Mouse (Mus musculus): ENCODE data around the gene Sgpp1. TPM values are rescaled to one million over a fixed set of nuclear protein-coding genes. Genes with fewer than 3 reads are reported as not detected.
A peak's percentile ranks its signal among the peaks of the same experiment; 100 is the strongest.

The Sgpp1 gene
- total and polyA plus RNA-seq, 2 experiments from 2014 or later = 10.4 to 28.4 TPM

GRCm38 (mm10) chr12:75726349-75726861 lies 9.1 kb downstream of the Sgpp1 start:
- 81% methylated on average over 8 of the region's 8 CpGs for WGBS
- H3K36me3 ChIP-seq (replicated peaks; ENCODE audit: control insufficient read depth, insufficient read depth, low read length) = peaks cover 6% of the 10 kb centered on the region; the same call in 1 of the 2 replicates
- ATAC-seq (ENCODE audit: insufficient read depth, low read depth) = no peak

GRCm38 (mm10) chr12:75724621-75725324 lies 10.8 kb downstream of the Sgpp1 start:
- WGBS = 81% methylated on average over 14 of the region's 14 CpGs
- DNase-seq (ENCODE audit: low spot score) (no peak), ATAC-seq (ENCODE audit: insufficient read depth, low read depth) (no peak)
- TF ChIP-seq CTCF (IDR thresholded peaks at IDR 0.05; ENCODE audit: low read depth) = no peak
- TF ChIP-seq EP300 (IDR thresholded peaks at IDR 0.05; ENCODE audit: low read depth) = no peak
- Histone ChIP-seq H3K9me3 (replicated peaks; ENCODE audit: control insufficient read depth, low read length) (no peaks in the 10 kb centered on the region), H3K4me3 (ENCODE audit: low read depth, low read length) (no peak overlapping the region), H3K9ac (replicated peaks; ENCODE audit: low read depth, low read length) (no peak overlapping the region), H3K27ac (ENCODE audit: low read depth) (no peak overlapping the region), H3K4me1 (ENCODE audit: control insufficient read depth, insufficient read depth) (no peaks in the 10 kb centered on the region), H3K27me3 (ENCODE audit: control insufficient read depth, insufficient read depth, low read length) (no peaks in the 10 kb centered on the region), H3K36me3 (replicated peaks; ENCODE audit: control insufficient read depth, insufficient read depth, low read length) (peaks cover 16% of the 10 kb centered on the region; the same call in 1 of the 2 replicates), H3K4me2 (ENCODE audit: low read depth, low read length) (no peak overlapping the region)

More at GRCm38 (mm10) chr12:75726349-75726861, 9.1 kb downstream of the Sgpp1 start:
- TF ChIP-seq EP300 (IDR thresholded peaks at IDR 0.05; ENCODE audit: low read depth) (no peak), CTCF (IDR thresholded peaks at IDR 0.05; ENCODE audit: low read depth) (no peak)
- no peak overlapping the region for H3K4me2 ChIP-seq (ENCODE audit: low read depth, low read length)
- H3K9me3 ChIP-seq (replicated peaks; ENCODE audit: control insufficient read depth, low read length) = no peaks in the 10 kb centered on the region
- H3K27ac ChIP-seq (ENCODE audit: low read depth) = peak overlapping the region; percentile 25; the same call in 1 of the 2 replicates
- H3K4me1 ChIP-seq (ENCODE audit: control insufficient read depth, insufficient read depth) = no peaks in the 10 kb centered on the region; the same call in 1 of the 2 replicates
- DNase-seq (ENCODE audit: low spot score) = no peak
- H3K9ac ChIP-seq (replicated peaks; ENCODE audit: low read depth, low read length) = no peak overlapping the region
- H3K4me3 ChIP-seq (ENCODE audit: low read depth, low read length) = no peak overlapping the region
- no peaks in the 10 kb centered on the region for H3K27me3 ChIP-seq (ENCODE audit: control insufficient read depth, insufficient read depth, low read length)

- Histone ChIP-seq H3K9me3 (replicated peaks; ENCODE audit: control insufficient read depth, low read length) (no peaks in the 10 kb centered on the region), H3K4me3 (ENCODE audit: low read depth, low read length) (no peak overlapping the region), H3K4me1 (ENCODE audit: control insufficient read depth, insufficient read depth) (no peaks in the 10 kb centered on the region), H3K4me2 (ENCODE audit: low read depth, low read length) (no peak overlapping the region), H3K27me3 (ENCODE audit: control insufficient read depth, insufficient read depth, low read length) (no peaks in the 10 kb centered on the region), H3K27ac (ENCODE audit: low read depth) (no peak overlapping the region), H3K9ac (replicated peaks; ENCODE audit: low read depth, low read length) (no peak overlapping the region), H3K36me3 (replicated peaks; ENCODE audit: control insufficient read depth, insufficient read depth, low read length) (peaks cover 21% of the 10 kb centered on the region; the same call in 1 of the 2 replicates)
- DNase-seq (ENCODE audit: low spot score) (no peak), ATAC-seq (ENCODE audit: insufficient read depth, low read depth) (no peak)
- TF ChIP-seq EP300 (IDR thresholded peaks at IDR 0.05; ENCODE audit: low read depth) = no peak
- TF ChIP-seq CTCF (IDR thresholded peaks at IDR 0.05; ENCODE audit: low read depth) = no peak
- WGBS = 77% methylated on average over 11 of the region's 11 CpGs
Measured at GRCm38 (mm10) chr12:75723839-75724463, 11.6 kb downstream of the Sgpp1 start.

- no peak overlapping the region for H3K9ac ChIP-seq (replicated peaks; ENCODE audit: low read depth, low read length)
- DNase-seq (ENCODE audit: low spot score) (no peak), ATAC-seq (ENCODE audit: insufficient read depth, low read depth) (no peak)
- H3K4me2 ChIP-seq (ENCODE audit: low read depth, low read length) = no peak overlapping the region
- no peak overlapping the region for H3K27ac ChIP-seq (ENCODE audit: low read depth)
- TF ChIP-seq CTCF (IDR thresholded peaks at IDR 0.05; ENCODE audit: low read depth) (no peak), EP300 (IDR thresholded peaks at IDR 0.05; ENCODE audit: low read depth) (no peak)
- no peaks in the 10 kb centered on the region for H3K4me1 ChIP-seq (ENCODE audit: control insufficient read depth, insufficient read depth)
- no peak overlapping the region for H3K4me3 ChIP-seq (ENCODE audit: low read depth, low read length)
- H3K36me3 ChIP-seq (replicated peaks; ENCODE audit: control insufficient read depth, insufficient read depth, low read length) = peaks cover 16% of the 10 kb centered on the region; the same call in 1 of the 2 replicates
- H3K27me3 ChIP-seq (ENCODE audit: control insufficient read depth, insufficient read depth, low read length) = no peaks in the 10 kb centered on the region
- WGBS = 44% methylated on average over 4 of the region's 4 CpGs
- no peaks in the 10 kb centered on the region for H3K9me3 ChIP-seq (replicated peaks; ENCODE audit: control insufficient read depth, low read length)
Measured at GRCm38 (mm10) chr12:75721941-75722340, 13.6 kb downstream of the Sgpp1 start.

- H3K9ac ChIP-seq (replicated peaks; ENCODE audit: low read depth, low read length) = no peak overlapping the region
- H3K27ac ChIP-seq (ENCODE audit: low read depth) = no peak overlapping the region
- WGBS = 43% methylated on average over 9 of the region's 9 CpGs
Measured at GRCm38 (mm10) chr12:75721006-75721405, 14.5 kb downstream of the Sgpp1 start.

More at GRCm38 (mm10) chr12:75721006-75721405, 14.5 kb downstream of the Sgpp1 start:
- Histone ChIP-seq H3K4me3 (ENCODE audit: low read depth, low read length) (no peak overlapping the region), H3K36me3 (replicated peaks; ENCODE audit: control insufficient read depth, insufficient read depth, low read length) (peaks cover 21% of the 10 kb centered on the region), H3K4me1 (ENCODE audit: control insufficient read depth, insufficient read depth) (no peaks in the 10 kb centered on the region), H3K9me3 (replicated peaks; ENCODE audit: control insufficient read depth, low read length) (no peaks in the 10 kb centered on the region), H3K4me2 (ENCODE audit: low read depth, low read length) (no peak overlapping the region), H3K27me3 (ENCODE audit: control insufficient read depth, insufficient read depth, low read length) (no peaks in the 10 kb centered on the region)
- no peak for ATAC-seq (ENCODE audit: insufficient read depth, low read depth)
- TF ChIP-seq EP300 (IDR thresholded peaks at IDR 0.05; ENCODE audit: low read depth) (no peak), CTCF (IDR thresholded peaks at IDR 0.05; ENCODE audit: low read depth) (no peak)
- DNase-seq (ENCODE audit: low spot score) = no peak

Data from heart, postnatal 0 days (tissue).